Mouse (Mus musculus): ENCODE data around the gene Smco3.

DNA sequence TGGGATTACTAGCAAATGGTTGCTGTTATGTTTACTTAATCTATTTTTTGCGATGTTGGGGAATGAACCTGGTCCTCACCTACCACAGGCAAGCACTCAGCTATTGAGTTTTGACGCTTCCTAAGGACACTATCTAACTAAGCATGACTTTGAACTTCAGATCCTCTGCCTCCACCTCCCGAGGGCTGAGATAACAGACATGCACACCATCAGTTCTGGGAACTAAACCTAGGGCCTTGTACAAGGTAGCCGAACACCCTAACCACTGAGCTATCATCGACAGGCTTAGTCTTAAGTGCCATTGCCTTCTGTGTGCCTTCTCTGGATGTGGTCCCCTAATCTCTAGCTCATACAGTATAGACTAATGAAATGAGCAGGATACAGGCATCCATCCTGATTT lies 30.1 kb upstream of the Smco3 start:
- no peak for TF ChIP-seq CTCF (IDR thresholded peaks at IDR 0.05; ENCODE audit: extremely low read depth, insufficient read depth, insufficient read length, insufficient replicate concordance)
- TF ChIP-seq POLR2A (IDR thresholded peaks at IDR 0.05; ENCODE audit: low read depth, low read length): no peak

Data from spleen, adult 2 months (tissue).